Mouse (Mus musculus) spleen, postnatal 36 days (tissue): ENCODE results near the gene Gab1.
A peak's percentile ranks its signal among the peaks of the same experiment; 100 is the strongest.

Experiments
- DNase-seq, 2 experiments: peaks; one replicate each; pipeline ENCODE4 v3.0.0; 2022; ENCODE audit warnings: low spot score in 2 of 2, mixed read lengths in 1 of 2

Gab1 gene

DNA sequence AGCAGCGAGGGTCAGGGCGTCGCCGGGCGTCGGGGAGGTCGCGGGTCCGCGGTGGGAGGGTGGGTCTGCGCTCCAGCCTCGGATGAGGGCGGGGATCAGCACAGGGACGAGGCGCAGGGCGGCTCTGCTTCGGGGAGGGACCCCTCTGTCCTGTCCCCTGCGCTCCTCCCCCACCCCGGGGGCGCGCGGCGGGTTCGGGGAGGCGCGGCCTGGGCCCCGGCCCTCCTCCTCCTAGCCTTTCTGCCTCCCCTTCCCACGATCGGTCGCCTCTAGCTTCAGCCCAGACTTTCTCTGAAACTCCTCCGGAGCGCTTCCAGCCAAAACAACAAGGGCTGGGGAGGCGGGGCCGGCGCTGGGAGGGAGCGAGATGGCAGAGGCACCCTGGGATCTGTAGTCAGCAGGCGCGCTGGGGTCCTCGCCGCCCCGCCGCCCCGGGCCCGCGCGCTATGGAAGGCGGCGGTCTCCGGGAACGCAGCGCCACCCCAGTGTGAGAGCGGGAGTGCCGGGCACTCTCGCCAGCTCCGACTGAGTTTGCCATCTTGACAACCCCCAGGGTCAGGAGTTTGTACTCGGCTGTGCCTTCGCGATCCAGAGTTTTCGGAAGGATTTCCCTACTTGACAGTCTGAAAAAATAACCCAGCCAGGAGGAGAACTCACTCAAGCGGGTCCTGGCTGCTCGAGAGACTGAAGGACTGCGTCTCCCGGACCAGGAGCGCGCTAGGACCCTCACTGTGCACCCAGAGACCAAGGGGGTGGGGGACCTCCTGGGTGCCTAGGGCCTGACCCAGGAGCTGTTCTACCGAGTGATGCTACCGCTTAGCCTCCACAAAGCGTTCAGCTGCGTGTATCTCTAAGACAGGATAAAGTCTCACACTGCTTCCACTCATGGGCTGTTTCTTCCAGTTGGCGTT is at the start of gene Gab1:
TSS of gene Gab1 (minus strand) at position 324 of the 911 bp plus-strand sequence.
- DNase-seq: peak; percentile 37 to 46

DNA sequence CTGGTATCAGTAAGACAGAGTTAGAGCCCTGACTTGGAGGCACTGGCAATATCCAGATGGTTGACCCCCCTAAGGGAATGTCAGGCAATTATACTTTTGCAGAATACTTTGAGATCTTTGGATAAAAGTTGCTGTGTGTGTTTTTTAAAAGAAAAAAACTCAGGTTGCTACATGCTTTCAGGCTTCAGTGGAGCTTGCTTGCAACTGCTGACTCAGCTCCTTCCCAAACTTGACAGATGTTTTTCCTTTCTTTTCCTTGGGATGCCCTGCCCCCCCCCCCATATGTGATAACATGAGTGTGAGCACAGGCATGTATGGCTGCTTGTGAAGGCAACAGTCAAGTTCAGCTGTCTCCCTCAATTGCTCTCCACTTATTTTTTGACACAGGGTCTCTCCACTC is 48.5 kb upstream of the Gab1 start:
- no peak for DNase-seq

- DNase-seq: peak in 1 of 2 experiments; percentile 9
Measured at GRCm38 (mm10) chr8:80923794-80924316, 43.5 kb upstream of the Gab1 start.

DNA sequence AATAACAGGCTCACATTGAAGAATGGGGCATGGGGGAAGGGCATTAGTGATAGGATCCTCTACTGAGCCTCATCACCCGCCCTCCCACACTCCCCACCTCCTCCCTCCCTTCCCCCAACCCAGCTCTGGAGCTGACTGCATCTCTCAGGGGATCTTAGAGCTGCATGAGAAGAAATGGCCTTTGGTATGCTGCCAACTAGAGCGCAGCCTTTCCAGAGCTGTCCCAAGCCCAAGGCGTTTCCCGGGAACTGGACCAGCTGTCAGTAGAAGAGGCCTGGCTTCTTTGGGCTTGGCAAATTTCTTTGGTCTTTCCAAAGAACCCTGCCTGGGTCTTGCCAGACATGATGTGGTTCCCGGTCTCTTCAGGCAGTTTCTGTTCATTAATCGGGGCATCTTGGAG is 42.3 kb upstream of the Gab1 start:
- DNase-seq: peak in 1 of 2 experiments; percentile 12

GRCm38 (mm10) chr8:80919130-80919529 is 38.8 kb upstream of the Gab1 start:
- no peak for DNase-seq

DNA sequence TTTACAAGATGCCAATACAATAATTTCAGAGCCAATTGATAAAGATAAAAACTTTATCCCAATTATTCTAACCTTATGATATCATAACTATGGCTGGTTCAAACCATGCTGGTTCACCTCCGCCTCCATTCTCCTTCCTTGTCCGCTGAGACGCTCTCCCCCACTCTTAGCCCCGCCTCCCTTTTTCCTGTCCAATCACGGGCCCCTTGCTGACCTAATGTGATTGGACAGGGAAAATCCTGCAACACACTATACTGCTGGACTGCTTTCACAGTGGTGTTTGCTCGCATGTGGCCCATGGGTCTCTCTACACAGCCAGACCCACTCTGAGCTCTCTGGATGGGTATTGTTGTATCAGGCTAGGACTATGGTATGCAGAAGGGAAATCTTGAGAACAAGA is 38.2 kb upstream of the Gab1 start:
- DNase-seq: no peak

GRCm38 (mm10) chr8:80916463-80917235 is 36.3 kb upstream of the Gab1 start:
- no peak for DNase-seq

DNA sequence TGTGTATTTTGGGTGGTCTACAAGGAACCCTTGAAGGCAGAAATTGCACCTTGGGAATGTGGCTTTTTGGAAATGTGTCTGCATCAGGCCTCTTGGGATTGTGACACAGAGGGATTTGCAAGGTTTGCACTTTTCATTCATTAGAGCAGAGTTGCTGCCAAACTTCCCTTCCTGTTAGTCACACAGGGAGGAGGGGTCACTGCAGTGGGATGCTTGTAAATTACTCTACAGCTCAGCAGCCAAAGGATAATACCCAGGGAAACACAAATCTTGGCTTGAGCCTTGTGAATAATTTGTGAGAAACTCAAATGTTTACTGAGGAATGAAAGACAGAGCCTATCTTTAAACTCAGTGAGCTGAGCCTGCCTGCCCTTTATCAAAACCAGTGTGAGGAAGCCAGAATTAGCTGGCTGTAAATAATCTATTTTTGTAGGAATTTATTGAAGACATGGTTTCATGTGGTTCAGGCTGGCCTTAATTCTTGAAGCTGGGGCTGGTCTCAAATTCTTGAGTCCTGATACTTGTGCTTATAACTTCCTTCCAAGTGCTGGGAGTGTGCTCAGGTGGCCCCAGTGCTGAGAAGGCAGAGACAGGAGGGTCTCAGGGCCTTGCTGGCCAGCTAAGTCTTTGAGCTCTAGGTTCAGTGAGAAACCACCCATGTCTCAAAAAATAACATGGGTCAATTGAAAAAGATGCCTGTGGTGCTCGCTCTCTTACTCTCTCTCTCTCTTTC is 32.9 kb upstream of the Gab1 start:
- no peak for DNase-seq

DNA sequence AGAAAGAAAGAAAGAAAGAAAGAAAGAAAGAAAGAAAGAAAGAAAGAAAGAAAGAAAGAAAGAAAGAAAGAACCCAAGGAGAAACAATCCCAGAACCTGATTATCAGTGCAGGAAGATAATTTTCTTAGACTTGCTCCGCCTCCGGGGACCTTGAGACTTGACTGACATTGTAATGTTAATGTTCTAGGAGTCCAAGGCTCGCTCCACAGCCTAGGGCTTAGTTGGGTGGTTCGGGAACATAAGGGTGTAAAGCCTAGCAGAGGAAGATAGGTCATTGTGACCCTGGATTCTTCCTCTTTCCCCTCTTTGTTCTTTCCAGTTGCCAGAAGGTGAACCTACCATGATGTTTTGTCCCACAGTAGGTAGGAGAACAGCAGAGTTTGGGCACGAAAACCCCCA is 31.1 kb upstream of the Gab1 start:
- DNase-seq: no peak

GRCm38 (mm10) chr8:80908262-80908907 is 28.1 kb upstream of the Gab1 start:
- no peak for DNase-seq

DNA sequence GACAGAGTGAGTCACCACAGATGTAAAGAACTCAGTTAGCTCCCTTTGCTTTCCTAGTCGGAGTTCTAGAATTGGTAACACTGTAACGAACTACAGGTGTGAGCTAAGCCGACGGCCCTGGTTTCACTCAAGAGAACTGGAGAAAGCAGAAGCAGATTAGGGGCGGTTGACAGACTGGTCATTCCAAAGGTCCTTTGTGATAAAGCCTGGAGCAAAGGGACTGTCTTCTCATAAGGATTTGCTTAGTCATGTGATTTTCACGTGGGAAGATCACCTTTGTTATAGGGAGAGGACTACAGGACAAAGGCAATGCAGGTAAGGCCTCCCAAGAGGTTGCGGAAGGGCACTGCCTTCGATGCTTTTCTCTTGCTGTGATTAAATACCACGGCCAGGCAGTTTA is 22.0 kb upstream of the Gab1 start:
- DNase-seq: no peak

- DNase-seq: no peak
Measured at GRCm38 (mm10) chr8:80899364-80899763, 19.0 kb upstream of the Gab1 start.

GRCm38 (mm10) chr8:80896026-80896425 is 15.7 kb upstream of the Gab1 start:
- DNase-seq: no peak

GRCm38 (mm10) chr8:80895397-80895796 is 15.1 kb upstream of the Gab1 start:
- DNase-seq: no peak

- DNase-seq: no peak
Measured at GRCm38 (mm10) chr8:80894528-80894927, 14.2 kb upstream of the Gab1 start.

GRCm38 (mm10) chr8:80879426-80880195 is 708 bp downstream of the Gab1 start:
- peak in 1 of 2 experiments; percentile 18 for DNase-seq

GRCm38 (mm10) chr8:80878801-80879425 is 1.4 kb downstream of the Gab1 start:
- peak in 1 of 2 experiments; percentile 14 for DNase-seq

DNA sequence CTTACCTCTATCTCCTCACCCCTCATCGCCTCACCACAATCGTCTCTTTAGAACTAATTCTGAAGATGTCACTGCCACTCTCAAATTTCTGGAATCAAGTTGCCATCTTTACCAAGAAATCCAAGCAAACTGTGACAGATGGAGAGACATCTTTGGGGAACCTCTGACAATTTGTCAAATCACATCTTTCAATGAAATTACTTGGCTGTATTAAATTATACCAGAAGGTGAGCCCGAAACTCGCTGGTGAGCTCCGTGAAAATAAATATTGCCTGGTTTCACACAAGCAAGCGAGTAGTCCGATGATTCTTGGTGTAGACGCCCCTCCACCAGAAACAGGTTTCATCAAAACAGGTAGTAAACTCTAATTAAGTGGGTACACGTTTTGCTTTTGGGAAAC is 2.2 kb downstream of the Gab1 start:
- DNase-seq: no peak

GRCm38 (mm10) chr8:80875537-80875936 is 4.8 kb downstream of the Gab1 start:
- no peak for DNase-seq
